Mouse (Mus musculus): ENCODE data around the gene Cnep1r1.

Cnep1r1 gene

DNA sequence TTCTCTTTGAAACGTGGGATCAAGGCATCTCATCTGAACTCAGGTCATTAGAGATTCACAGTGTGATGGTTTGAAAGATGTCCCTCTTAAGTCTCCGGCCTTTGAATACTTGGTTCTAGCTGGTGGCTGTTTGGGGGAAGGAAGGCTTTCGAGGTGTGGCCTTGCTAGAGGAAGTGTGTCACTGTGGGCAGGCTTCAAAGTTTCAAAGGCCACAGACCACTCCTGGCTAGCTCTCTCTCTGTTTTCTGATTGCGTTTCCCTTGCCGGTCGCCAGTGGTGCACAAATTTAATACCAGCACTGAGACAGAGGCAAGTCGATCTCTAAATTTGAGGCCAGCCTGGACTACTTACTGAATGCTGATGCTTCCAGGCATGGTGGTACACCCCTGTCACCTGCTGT lies 56.7 kb downstream of the Cnep1r1 start:
- in situ Hi-C loops (cut with MboI; ENCODE audit: low pct_unique_long_range_greater_than_20kb in 1 of 2, low sequenced_read_pairs in 2 of 2, unreplicated experiment in 1 of 2) = no loop called here

DNA sequence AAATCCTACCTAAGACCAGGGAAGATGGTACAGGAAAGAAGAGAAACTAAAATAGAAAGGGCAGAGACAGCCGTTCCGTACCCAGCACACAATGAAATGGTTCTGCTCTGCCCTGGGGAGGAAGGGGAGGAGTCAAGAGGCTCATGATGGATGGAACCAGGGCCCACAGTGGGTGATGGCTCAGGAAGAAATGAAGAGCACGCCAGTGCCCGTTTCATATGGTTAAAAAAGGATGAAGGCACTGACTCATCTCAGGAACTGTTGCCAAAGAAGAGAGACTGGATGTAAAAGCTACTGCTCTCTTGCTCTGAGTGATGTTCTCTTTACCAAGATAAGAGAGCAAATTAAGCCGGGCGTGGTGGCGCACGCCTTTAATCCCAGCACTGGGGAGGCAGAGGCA lies 58.7 kb downstream of the Cnep1r1 start:
- in situ Hi-C loops (cut with MboI; ENCODE audit: low pct_unique_long_range_greater_than_20kb in 1 of 2, low sequenced_read_pairs in 2 of 2, unreplicated experiment in 1 of 2) = no loop called here

DNA sequence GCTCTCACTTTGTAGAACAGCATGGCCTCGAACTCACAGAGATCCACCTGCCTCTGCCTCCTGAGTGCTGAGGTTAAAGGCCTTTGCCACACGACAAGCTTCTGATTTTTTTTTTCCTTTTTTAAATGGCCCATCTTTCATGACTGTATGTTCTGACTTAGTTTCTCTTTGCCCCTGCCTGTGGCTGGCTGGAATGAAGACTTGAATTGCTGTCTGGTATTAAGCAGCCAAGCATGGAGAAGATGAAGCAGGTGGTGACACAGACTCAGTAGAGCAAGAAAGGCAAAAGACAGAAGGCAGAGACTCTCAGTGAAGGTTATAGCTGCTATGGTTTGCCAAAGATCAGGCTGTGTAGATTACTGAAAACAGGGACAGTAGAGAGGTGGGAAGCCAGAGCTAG lies 64.6 kb downstream of the Cnep1r1 start:
- in situ Hi-C loops (cut with MboI; ENCODE audit: low pct_unique_long_range_greater_than_20kb in 1 of 2, low sequenced_read_pairs in 2 of 2, unreplicated experiment in 1 of 2) = no loop called here
